Mouse (Mus musculus) ES-E14 (cell line): ENCODE data around the gene Asphd1. TPM values are rescaled to one million over a fixed set of nuclear protein-coding genes. Genes with fewer than 3 reads are reported as not detected.

Experiments
- DNase-seq: peaks from one replicate; pipeline ENCODE4 v3.0.0-alpha.2; 2013; ENCODE audit warnings: low read depth, low spot score
- H3K27ac ChIP-seq: 2 replicates; pipeline ENCODE4 v1.5.1; 2012; ENCODE audit warnings: low read depth, mild to moderate bottlenecking, low read length, moderate library complexity, mixed read lengths; ENCODE audit not compliant: poor library complexity, insufficient read depth, severe bottlenecking
- H3K36me3 ChIP-seq: 2 replicates; pipeline ENCODE4 v1.6.1; 2012; ENCODE audit warnings: mild to moderate bottlenecking, low read length, moderate library complexity, mixed read lengths; ENCODE audit not compliant: control insufficient read depth, poor library complexity, insufficient read depth, severe bottlenecking
- H3K4me1 ChIP-seq, 2 experiments: fragments of 150-350 bp in 1 of 2; sonication (generic) in 1 of 2; 2 replicates each; pipeline ENCODE4 v1.6.1; 2012; ENCODE audit warnings: low read length in 2 of 2, mild to moderate bottlenecking in 1 of 2, mixed read lengths in 1 of 2; ENCODE audit not compliant: control insufficient read depth in 2 of 2, insufficient read depth in 2 of 2, poor library complexity in 1 of 2
- H3K4me3 ChIP-seq, 2 experiments: fragments of 150-350 bp in 1 of 2; sonication (generic) in 1 of 2; 2 replicates each; pipeline ENCODE4 v1.5.1; 2012; ENCODE audit warnings: low read length in 2 of 2, low read depth in 1 of 2, mild to moderate bottlenecking in 1 of 2, mixed read lengths in 1 of 2; ENCODE audit not compliant: insufficient read depth in 1 of 2, poor library complexity in 1 of 2, severe bottlenecking in 1 of 2
- H3K9ac ChIP-seq: 2 replicates; pipeline ENCODE4 v1.6.1; 2012; ENCODE audit warnings: low read depth, mild to moderate bottlenecking, low read length, mixed read lengths; ENCODE audit not compliant: poor library complexity, insufficient read depth, severe bottlenecking
- H3K9me3 ChIP-seq: fragments of 150-350 bp; sonication (generic); 2 replicates; pipeline ENCODE4 v1.6.1; 2012; ENCODE audit warnings: low read depth, mild to moderate bottlenecking, low read length; ENCODE audit not compliant: control insufficient read depth, insufficient read depth
- CHD2 ChIP-seq: IDR thresholded peaks from 2 replicates; pipeline ENCODE4 v1.6.1; 2014; ENCODE audit warnings: mild to moderate bottlenecking, low read depth, low read length, inconsistent platforms
- HCFC1 ChIP-seq: IDR thresholded peaks from 2 replicates; pipeline ENCODE4 v1.6.1; 2012; ENCODE audit warnings: low read length, inconsistent platforms, borderline replicate concordance; ENCODE audit not compliant: insufficient read depth
- MAFK ChIP-seq: IDR thresholded peaks from 2 replicates; pipeline ENCODE4 v1.6.1; 2014; ENCODE audit warnings: mild to moderate bottlenecking, low read depth, low read length, inconsistent platforms; ENCODE audit not compliant: insufficient read depth
- ZC3H11A ChIP-seq: IDR thresholded peaks from 2 replicates; pipeline ENCODE4 v1.6.1; 2012; ENCODE audit warnings: low read depth, mild to moderate bottlenecking, inconsistent platforms, low read length, borderline replicate concordance
- ZNF384 ChIP-seq: IDR thresholded peaks from 2 replicates; pipeline ENCODE4 v1.6.1; 2012; ENCODE audit warnings: low read depth, low read length, inconsistent platforms
- in situ Hi-C, 2 experiments: fragments of 600-800 bp; cut with MboI; formaldehyde crosslinking; loops; one replicate each; pipeline ENCODE4 v1.15.1; 2025; ENCODE audit warnings: low sequenced_read_pairs in 2 of 2, inconsistent platforms in 1 of 2; ENCODE audit not compliant: unreplicated experiment in 2 of 2
- total RNA-seq: library from RNA; depleted of rRNA; stranded (reverse); fragments of 300-350 nt; gene quantifications from 2 replicates; pipeline ENCODE4 v1.2.3, GENCODE M21; 2012

Gene Asphd1
- total RNA-seq, 1 experiment, result 1.0 TPM

- peak overlapping the region; percentile 79 for H3K9ac ChIP-seq
- H3K4me3 ChIP-seq, result peak overlapping the region; percentile 78 to 82
- H3K4me1 ChIP-seq, result peaks cover 0 to 8% of the 10 kb centered on the region in 2 experiments; a peak in 2 of 4 replicates
- no peaks in the 10 kb centered on the region for H3K9me3 ChIP-seq
- TF ChIP-seq HCFC1, result no peak
- no peak for TF ChIP-seq MAFK
- TF ChIP-seq CHD2, result no peak
- no peak for TF ChIP-seq ZNF384
- TF ChIP-seq ZC3H11A, result no peak
- H3K27ac ChIP-seq, result peak overlapping the region; percentile 92
- no peak for DNase-seq
- peaks cover 23% of the 10 kb centered on the region for H3K36me3 ChIP-seq
- in situ Hi-C loops, result no loop called here
Measured at GRCm38 (mm10) chr7:126976878-126977459, 27.6 kb upstream of the Asphd1 start.

- 0 out of 2 replicates have a peak, but pooled peaks have one; percentile 28 for TF ChIP-seq MAFK
- peak; percentile 83 for TF ChIP-seq HCFC1
- no peak for TF ChIP-seq ZNF384
- peaks cover 0 to 8% of the 10 kb centered on the region in 2 experiments; a peak in 2 of 4 replicates for H3K4me1 ChIP-seq
- peak within 1 kb of the TSS; percentile 88 for H3K9ac ChIP-seq
- H3K9me3 ChIP-seq, result no peaks in the 10 kb centered on the region
- in situ Hi-C loops, result no loop called here
- DNase-seq, result peak; percentile 96
- peaks cover 23% of the 10 kb centered on the region for H3K36me3 ChIP-seq
- peak within 1 kb of the TSS; percentile 92 for H3K27ac ChIP-seq
- H3K4me3 ChIP-seq, result peak within 1 kb of the TSS; percentile 78 to 82
Measured at GRCm38 (mm10) chr7:126975950-126976866, 26.8 kb upstream of the Asphd1 start, which contains the start of gene Cdiptos. Gene Cdiptos, minus strand, starts transcription at chr7:126976098.

- Histone ChIP-seq H3K9ac (peak within 1 kb of the TSS; percentile 88), H3K27ac (peak within 1 kb of the TSS; percentile 92), H3K4me1 (peaks cover 0 to 8% of the 10 kb centered on the region in 2 experiments; a peak in 2 of 4 replicates), H3K9me3 (no peaks in the 10 kb centered on the region), H3K4me3 (peak within 1 kb of the TSS; percentile 78 to 82), H3K36me3 (peaks cover 23% of the 10 kb centered on the region)
- no peak for DNase-seq
- in situ Hi-C loops, result no loop called here
- TF ChIP-seq CHD2, result no peak
- TF ChIP-seq HCFC1, result no peak
- no peak for TF ChIP-seq ZNF384
Measured at GRCm38 (mm10) chr7:126975893-126975949, 26.3 kb upstream of the Asphd1 start, which contains the start of gene Cdipt. Gene Cdipt, plus strand, starts transcription at chr7:126975914.

- Histone ChIP-seq H3K4me3 (peak overlapping the region; percentile 41 to 82), H3K9ac (peak overlapping the region; percentile 45; the same call in 1 of the 2 replicates), H3K4me1 (peaks cover 0 to 8% of the 10 kb centered on the region in 2 experiments; a peak in 2 of 4 replicates), H3K9me3 (no peaks in the 10 kb centered on the region), H3K27ac (no peak overlapping the region), H3K36me3 (peaks cover 22% of the 10 kb centered on the region)
- in situ Hi-C loops, result no loop called here
- no peak for DNase-seq
- no peak for TF ChIP-seq CHD2
- TF ChIP-seq MAFK, result no peak
- no peak for TF ChIP-seq ZC3H11A
- TF ChIP-seq HCFC1, result no peak
- no peak for TF ChIP-seq ZNF384
Measured at GRCm38 (mm10) chr7:126975493-126975892, 26.1 kb upstream of the Asphd1 start.
